Mouse (Mus musculus): ENCODE results near the gene Ndufa3.

Gene Ndufa3

GRCm38 (mm10) chr7:3609082-3609481 is 8.1 kb upstream of the Ndufa3 start:
- in situ Hi-C loops (cut with MboI; ENCODE audit: low sequenced_read_pairs), result no loop called here

DNA sequence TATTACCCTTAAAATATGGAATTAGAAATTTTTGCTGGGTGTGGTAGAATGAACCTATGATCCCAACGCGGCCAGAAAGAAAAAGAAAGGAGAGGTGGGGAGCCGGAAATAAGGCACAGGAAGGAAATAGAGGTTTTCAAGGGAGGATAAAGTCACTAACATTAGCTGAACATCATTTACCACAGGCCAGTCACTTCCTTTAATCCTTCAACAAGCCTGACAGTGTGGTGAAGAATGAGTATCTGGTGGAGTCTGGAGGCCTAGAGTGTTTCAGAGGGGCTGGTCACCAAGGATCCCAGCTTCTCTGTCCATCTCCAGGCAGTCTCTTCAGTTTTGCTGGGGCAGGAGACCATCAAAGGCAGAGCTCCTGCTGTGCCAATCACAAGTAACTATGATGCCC is 6.7 kb upstream of the Ndufa3 start:
- in situ Hi-C loops (cut with MboI; ENCODE audit: low sequenced_read_pairs), result no loop called here

DNA sequence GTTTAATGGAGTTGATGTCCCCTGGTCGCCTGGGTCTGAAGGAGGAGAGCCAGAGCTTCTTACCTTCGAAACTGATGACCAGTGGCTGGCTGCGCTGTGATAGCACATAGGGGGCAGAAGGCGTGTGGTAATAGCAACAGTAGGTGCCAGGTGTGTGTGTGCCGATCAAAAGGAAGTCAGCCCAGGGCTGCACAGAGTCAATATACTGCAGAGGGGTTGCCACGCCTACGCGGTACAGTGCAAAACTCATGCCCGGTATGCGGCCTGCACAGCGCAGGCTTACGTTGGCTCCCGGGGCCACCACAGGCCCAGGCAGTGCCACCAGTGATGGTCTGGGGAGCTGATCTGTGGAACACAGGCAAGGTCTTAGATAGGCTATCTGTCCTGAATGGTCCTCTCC is 6.2 kb upstream of the Ndufa3 start:
- in situ Hi-C loops (cut with MboI; ENCODE audit: low sequenced_read_pairs), result no loop called here

DNA sequence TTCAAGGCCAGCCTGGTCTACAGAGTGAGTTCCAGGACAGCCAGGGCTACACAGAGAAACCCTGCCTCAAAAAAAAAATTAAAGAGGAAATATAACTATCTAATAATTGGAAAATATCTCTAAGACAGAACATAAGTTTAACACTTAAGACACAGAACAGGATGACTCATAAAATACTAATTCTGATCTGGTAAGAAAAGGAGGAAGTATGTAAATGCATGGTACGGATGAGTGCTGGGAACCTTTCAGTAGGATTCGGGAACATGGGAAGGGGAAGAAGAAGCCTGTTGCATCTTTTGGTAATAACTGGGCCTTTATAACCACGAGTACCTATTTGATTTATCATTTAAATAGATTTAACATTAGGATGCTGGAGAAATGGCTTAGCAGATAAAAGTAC is 3.2 kb upstream of the Ndufa3 start:
- in situ Hi-C loops (cut with MboI; ENCODE audit: low sequenced_read_pairs), result no loop called here

- in situ Hi-C loops (cut with MboI; ENCODE audit: low sequenced_read_pairs), result no loop called here
These were observed 1.1 kb upstream of the Ndufa3 start, which contains the start of gene Oscar for GRCm38 (mm10) chr7:3616057-3616388. Gene Oscar (minus strand): TSS chr7:3616157.

DNA sequence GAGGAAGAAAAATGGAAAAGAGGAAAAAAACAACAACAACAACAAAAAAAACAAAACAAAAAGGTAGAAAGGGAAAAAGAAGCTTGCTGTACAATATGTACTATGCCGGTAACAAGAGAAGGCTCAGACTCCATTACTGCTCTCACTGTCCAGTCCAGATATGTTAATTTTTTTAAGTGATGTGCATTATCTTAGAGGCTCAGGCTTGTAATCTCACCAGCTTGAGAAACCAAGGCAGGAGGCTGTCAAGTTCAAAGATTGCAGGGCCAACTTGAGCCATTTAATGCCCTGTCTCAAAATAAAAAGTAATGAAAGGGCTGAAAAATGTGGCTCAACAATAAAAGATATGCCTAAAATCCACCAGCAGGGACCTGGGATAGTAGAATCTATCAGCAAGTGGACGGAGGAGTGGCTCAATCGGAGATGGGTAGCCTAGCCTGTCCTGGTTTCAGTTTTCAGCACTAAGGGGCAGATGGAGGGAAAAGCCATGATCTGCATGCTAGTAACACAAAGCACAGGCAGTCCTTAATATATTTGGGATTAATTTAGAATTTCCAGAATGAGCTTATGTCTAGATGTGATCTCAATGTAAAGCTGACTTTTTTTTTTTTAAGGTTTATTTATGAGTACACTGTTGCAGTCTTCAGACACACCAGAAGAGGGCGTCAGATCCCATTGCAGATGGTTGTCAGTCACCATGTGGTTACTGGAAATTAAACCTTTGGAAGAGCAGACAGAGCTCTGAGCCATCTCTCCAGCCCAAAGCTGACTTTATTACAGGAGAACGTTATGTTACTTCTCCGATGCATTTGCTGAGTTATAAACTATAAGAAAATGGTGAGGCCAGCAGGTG is 558 bp upstream of the Ndufa3 start:
- in situ Hi-C loops (cut with MboI; ENCODE audit: low sequenced_read_pairs), result no loop called here

DNA sequence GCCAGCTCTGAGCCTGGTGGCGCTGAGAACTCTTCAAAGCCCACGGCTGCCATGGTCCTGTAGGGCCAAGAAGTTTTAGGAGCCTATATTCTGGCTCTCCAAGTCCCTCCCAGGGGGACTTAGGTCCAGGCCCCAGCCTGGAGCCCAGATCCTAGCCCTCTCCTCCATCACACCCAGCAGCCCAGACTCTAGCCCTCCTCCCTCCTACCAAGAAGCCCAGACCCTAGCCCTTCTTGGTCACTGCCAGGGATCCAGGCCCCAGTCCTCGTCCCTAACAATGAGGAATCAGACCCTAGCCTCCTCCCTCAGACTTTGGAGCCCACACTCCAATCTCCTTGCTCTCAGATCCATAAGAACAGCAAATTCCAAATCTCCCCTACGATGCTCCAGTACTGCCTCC is 11.9 kb downstream of the Ndufa3 start:
- in situ Hi-C loops (cut with MboI; ENCODE audit: low sequenced_read_pairs), result no loop called here

DNA sequence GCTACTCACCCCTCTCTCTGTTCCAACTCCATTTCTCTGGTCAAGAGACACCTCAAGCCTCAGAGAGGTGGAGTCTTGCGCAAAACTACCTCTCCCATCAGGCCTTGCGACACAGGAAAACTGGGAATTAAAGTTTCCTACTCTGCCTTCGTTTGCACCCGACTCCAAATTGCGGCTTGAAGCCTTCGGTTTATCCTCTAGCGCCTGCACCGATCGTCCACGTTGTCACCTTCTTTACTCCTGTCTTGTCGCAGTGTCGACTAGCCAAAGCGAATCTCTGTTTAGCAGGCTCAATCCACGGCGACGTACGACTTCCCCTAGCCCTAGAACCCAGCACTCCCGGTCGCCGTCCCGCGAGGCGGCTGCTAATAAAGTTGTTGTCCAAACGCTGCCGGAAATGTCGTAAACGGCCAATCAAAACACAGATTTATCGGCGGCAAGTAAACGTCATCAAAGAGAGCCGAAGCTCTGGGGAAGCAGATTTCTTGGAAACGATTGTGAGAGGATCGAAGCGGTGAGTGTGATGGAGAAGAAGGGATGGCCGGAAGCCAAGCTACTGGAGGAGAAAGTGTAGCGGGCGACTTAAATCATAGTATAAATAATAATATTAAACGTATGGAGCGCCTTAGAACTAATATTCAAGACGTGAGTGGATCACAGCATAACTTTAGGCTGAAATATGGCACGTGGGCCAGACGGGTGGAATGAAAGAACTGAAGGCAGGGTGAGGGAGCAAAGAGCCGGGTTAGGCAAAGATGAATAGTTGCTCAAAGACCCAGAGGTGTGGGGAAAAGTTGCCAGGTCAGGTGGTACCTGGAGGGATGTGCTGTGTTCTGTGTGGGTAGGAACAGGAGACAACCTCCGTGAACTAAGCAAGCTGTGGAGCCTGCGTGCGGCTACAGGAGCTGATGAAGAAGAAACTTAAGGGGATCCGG is 12.6 kb downstream of the Ndufa3 start, which contains the start of the genes Tfpt and Prpf31:
Tfpt (minus strand) TSS at position 387 of the 935 bp plus-strand sequence.
Prpf31 (plus strand) TSS at position 443 of the 935 bp plus-strand sequence.
- in situ Hi-C loops (cut with MboI; ENCODE audit: low sequenced_read_pairs), result no loop called here

DNA sequence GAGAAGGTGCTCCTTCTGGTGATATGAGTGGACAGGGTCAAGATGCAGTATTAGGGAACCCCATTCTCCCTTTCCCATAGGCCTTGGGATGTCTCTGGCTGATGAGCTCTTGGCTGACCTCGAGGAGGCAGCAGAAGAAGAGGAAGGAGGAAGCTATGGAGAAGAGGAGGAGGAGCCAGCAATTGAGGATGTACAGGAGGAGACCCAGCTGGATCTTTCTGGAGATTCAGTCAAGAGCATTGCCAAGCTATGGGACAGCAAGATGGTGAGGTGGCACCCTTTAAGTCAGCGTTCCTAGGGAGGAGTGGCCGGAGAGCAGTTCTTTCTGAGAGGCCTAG is 13.3 kb downstream of the Ndufa3 start:
- in situ Hi-C loops (cut with MboI; ENCODE audit: low sequenced_read_pairs), result no loop called here

DNA sequence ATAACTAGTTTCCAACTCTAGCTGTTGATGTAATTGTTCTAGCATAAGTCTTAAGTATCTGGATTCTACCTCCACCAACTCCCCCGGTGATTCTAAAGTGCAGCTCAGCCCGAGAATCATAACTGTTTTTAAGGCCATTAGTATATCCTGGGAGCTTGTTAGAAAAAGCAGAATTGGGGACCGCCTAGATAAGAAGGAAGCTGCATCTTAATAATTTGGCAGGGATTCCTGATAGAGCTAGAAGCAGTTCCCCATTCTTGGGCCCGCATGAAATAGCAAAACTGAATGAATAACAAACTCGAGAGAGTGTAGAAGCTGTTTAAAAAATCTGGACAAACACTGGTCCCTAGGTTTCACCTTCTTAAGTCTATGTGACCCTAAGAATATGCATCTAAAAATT is 26.2 kb downstream of the Ndufa3 start:
- in situ Hi-C loops (cut with MboI; ENCODE audit: low sequenced_read_pairs), result no loop called here

- in situ Hi-C loops (cut with MboI; ENCODE audit: low sequenced_read_pairs), result no loop called here
These were observed 26.7 kb downstream of the Ndufa3 start for GRCm38 (mm10) chr7:3643843-3644242.

- in situ Hi-C loops (cut with MboI; ENCODE audit: low sequenced_read_pairs), result no loop called here
These were observed 27.1 kb downstream of the Ndufa3 start for GRCm38 (mm10) chr7:3644348-3644671.

- in situ Hi-C loops (cut with MboI; ENCODE audit: low sequenced_read_pairs), result no loop called here
These were observed 27.7 kb downstream of the Ndufa3 start, which contains the start of gene Cnot3 for GRCm38 (mm10) chr7:3644672-3645487. Gene Cnot3 (plus strand): TSS chr7:3645268.

DNA sequence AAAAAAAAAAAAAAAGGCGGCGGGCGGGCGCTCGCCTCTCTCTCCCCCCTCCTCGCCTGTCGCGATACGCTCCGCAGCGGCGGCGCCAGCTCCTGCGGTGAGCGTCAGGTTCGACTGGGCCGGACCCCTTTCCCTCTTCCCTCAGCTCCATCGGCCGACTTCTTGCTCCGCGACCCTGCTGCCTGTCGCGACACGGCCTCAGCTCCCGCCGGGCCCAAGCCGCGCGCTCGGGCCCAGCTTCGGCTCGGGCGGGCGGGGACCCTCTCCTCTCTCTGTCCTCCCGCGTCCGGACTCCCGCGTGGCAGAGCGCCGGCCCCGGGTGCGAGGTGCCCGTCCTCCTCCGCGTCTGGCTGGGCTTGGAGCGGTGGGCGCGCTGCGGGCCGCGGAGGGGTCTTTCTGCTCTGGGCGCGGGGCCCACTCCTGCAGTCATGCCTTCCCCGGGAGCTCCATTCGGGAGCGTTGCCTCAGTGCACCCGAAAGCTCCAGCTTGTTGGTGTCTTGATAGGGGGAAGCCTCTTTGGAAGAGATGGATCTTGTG is 28.4 kb downstream of the Ndufa3 start:
- in situ Hi-C loops (cut with MboI; ENCODE audit: low sequenced_read_pairs), result no loop called here

DNA sequence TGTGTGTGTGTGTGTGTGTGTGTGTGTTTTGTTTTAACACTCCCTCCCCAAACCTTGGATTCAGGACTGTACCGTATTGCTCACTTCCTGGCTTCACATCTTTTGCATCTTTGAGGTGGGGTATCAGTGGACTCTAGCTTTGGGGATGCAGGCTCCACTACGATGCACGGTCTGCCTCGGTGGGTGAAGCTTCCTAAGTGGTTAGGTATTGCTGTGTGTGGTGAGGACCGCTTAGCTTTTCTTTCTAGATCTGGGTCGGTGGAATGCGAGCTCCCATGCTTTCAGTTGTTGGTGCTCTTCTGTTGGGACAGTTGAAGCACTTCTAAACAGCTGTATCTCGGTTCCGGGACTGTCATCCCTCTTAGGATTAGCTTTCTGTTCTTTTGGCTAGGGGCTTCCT is 29.0 kb downstream of the Ndufa3 start:
- in situ Hi-C loops (cut with MboI; ENCODE audit: low sequenced_read_pairs), result no loop called here

DNA sequence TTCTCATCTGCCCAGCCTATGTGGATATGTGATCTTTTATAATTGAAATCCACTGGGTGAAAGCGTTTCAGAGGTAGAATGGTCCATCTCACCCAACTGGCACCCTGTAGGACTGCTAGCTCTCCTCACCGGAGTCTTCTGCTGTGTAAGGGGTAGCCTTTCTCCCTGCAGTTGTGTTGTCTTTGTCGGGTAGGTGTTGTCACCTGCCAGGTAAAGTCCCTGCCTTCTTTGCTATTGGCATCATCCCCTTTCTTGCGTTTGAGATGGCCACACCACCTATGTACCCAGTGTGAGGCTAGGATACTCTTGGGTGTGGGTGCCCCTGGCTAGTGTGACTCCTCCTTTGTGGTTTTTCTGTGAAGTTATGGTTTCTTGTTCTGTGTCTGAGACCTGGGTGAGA is 29.5 kb downstream of the Ndufa3 start:
- in situ Hi-C loops (cut with MboI; ENCODE audit: low sequenced_read_pairs), result no loop called here

- in situ Hi-C loops (cut with MboI; ENCODE audit: low sequenced_read_pairs), result no loop called here
These were observed 39.8 kb downstream of the Ndufa3 start for GRCm38 (mm10) chr7:3656966-3657365.

DNA sequence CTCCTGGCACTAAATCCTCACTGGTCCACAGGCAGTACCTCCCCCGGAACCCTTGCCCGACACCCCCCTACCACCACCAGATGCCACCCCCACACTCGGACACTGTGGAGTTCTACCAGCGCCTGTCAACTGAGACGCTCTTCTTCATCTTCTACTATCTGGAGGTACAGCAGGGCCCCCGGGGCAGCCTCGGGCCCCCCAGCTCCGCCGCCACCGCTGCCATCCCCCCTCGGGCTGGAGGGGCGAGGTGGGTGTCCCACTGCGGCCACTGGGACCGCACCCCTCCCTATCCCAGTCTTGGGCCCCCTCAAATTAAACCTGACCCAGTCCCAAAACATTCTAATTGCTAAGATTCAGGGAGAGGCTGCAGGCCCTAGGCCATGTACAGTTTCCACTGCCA is 41.4 kb downstream of the Ndufa3 start:
- in situ Hi-C loops (cut with MboI; ENCODE audit: low sequenced_read_pairs), result no loop called here

GRCm38 (mm10) chr7:3664524-3665214 is 47.5 kb downstream of the Ndufa3 start:
- in situ Hi-C loops (cut with MboI; ENCODE audit: low sequenced_read_pairs), result no loop called here

All from CH12F3 (cell line).